Mouse (Mus musculus) stomach, embryonic 16.5 days (tissue): ENCODE data around the gene Acod1. TPM values are rescaled to one million over a fixed set of nuclear protein-coding genes. Genes with fewer than 3 reads are reported as not detected.

Experiments used
- ATAC-seq: fragments of 200-750 bp; cut with Nextera tagmentation; 2 replicates; pipeline ENCODE4 v1.8.0; 2017; ENCODE audit warnings: moderate number of reproducible peaks, moderate TSS enrichment; ENCODE audit not compliant: insufficient read depth, low FRiP score
- H3K27ac ChIP-seq: fragments of 300-500 bp; sonication (generic); 2 replicates; pipeline ENCODE4 v1.5.1; 2014; ENCODE audit warnings: low read length
- H3K27me3 ChIP-seq: fragments of 300-500 bp; sonication (generic); 2 replicates; pipeline ENCODE4 v1.6.1; 2014; ENCODE audit warnings: low read length, control low read depth, mixed read lengths; ENCODE audit not compliant: control insufficient read depth, insufficient read depth
- H3K36me3 ChIP-seq: fragments of 300-500 bp; sonication (generic); 2 replicates; pipeline ENCODE4 v1.6.1; 2014; ENCODE audit warnings: low read length; ENCODE audit not compliant: control insufficient read depth, insufficient read depth
- H3K4me1 ChIP-seq: fragments of 300-500 bp; sonication (generic); 2 replicates; pipeline ENCODE4 v1.6.1; 2014; ENCODE audit warnings: low read length, control low read depth, mixed read lengths; ENCODE audit not compliant: control insufficient read depth, insufficient read depth
- H3K4me2 ChIP-seq: fragments of 300-500 bp; sonication (generic); 2 replicates; pipeline ENCODE4 v1.6.1; 2014; ENCODE audit warnings: low read depth, low read length, mixed read lengths
- H3K4me3 ChIP-seq: fragments of 300-500 bp; sonication (generic); replicated peaks from 2 replicates; pipeline ENCODE4 v1.5.1; 2014; ENCODE audit warnings: mild to moderate bottlenecking, low read length
- H3K9ac ChIP-seq: fragments of 300-500 bp; sonication (generic); 2 replicates; pipeline ENCODE4 v1.6.1; 2014; ENCODE audit warnings: low read length
- H3K9me3 ChIP-seq: fragments of 300-500 bp; sonication (generic); replicated peaks from 2 replicates; pipeline ENCODE4 v1.6.1; 2016; ENCODE audit warnings: low read length, control low read depth; ENCODE audit not compliant: control insufficient read depth
- WGBS: fragments of 180-500 bp; shearing (Covaris S2); extraction: QIAGEN DNeasy Blood & Tissue Kit; methylation state at CpG from one replicate; pipeline ENCODE4 v1.1.7; 2014; 5-methylcytosine and 5-hydroxymethylcytosine counted together
- polyA plus RNA-seq: library from polyadenylated mRNA; unstranded; fragments of >200 nt; fragmentation: Nextera tagmentation; extraction: Ambion mirVana; gene quantifications from 2 replicates; pipeline ENCODE4 v1.2.1, GENCODE M21; 2015

The Acod1 gene
- polyA plus RNA-seq, 1 experiment from 2014 or later, result 0.08 TPM

GRCm38 (mm10) chr14:103078006-103078912, 31.5 kb downstream of the Acod1 start:
- Histone ChIP-seq H3K4me2 (no peak overlapping the region), H3K4me3 (no peak overlapping the region), H3K9me3 (no peaks in the 10 kb centered on the region), H3K27me3 (no peaks in the 10 kb centered on the region), H3K9ac (no peak overlapping the region), H3K36me3 (peaks cover 11% of the 10 kb centered on the region), H3K4me1 (no peaks in the 10 kb centered on the region), H3K27ac (no peak overlapping the region)
- WGBS, result 88% methylated on average over 16 of the region's 16 CpGs
- no peak for ATAC-seq

GRCm38 (mm10) chr14:103079209-103079977, 32.6 kb downstream of the Acod1 start:
- Histone ChIP-seq H3K4me1 (no peaks in the 10 kb centered on the region), H3K9ac (no peak overlapping the region), H3K9me3 (no peaks in the 10 kb centered on the region), H3K27ac (no peak overlapping the region), H3K4me3 (no peak overlapping the region), H3K4me2 (no peak overlapping the region), H3K36me3 (peaks cover 11% of the 10 kb centered on the region), H3K27me3 (no peaks in the 10 kb centered on the region)
- 82% methylated on average over 9 of the region's 9 CpGs for WGBS
- ATAC-seq, result 0 out of 2 replicates have a peak, but pooled peaks have one; percentile 21

GRCm38 (mm10) chr14:103085840-103086533, 39.2 kb downstream of the Acod1 start:
- no peak for ATAC-seq
- 35% methylated on average over 1 of the region's 1 CpGs for WGBS
- no peak overlapping the region for H3K27ac ChIP-seq
- H3K4me3 ChIP-seq, result no peak overlapping the region
- peaks cover 20% of the 10 kb centered on the region for H3K36me3 ChIP-seq
- no peaks in the 10 kb centered on the region for H3K27me3 ChIP-seq
- peaks cover 5% of the 10 kb centered on the region; the same call in 1 of the 2 replicates for H3K4me1 ChIP-seq
- no peak overlapping the region for H3K4me2 ChIP-seq
- H3K9me3 ChIP-seq, result no peaks in the 10 kb centered on the region
- H3K9ac ChIP-seq, result no peak overlapping the region

GRCm38 (mm10) chr14:103086671-103087324, 40.0 kb downstream of the Acod1 start:
- Histone ChIP-seq H3K9me3 (no peaks in the 10 kb centered on the region), H3K9ac (no peak overlapping the region), H3K27me3 (no peaks in the 10 kb centered on the region), H3K4me1 (peaks cover 5% of the 10 kb centered on the region), H3K4me2 (no peak overlapping the region), H3K4me3 (no peak overlapping the region), H3K36me3 (peaks cover 20% of the 10 kb centered on the region), H3K27ac (no peak overlapping the region)
- WGBS, result 88% methylated on average over 4 of the region's 4 CpGs
- ATAC-seq, result peak; percentile 60

- WGBS, result 63% methylated on average over 5 of the region's 5 CpGs
- H3K4me3 ChIP-seq, result no peak overlapping the region
Observed at GRCm38 (mm10) chr14:103087846-103088245, 41.1 kb downstream of the Acod1 start.

GRCm38 (mm10) chr14:103088624-103089023, 41.8 kb downstream of the Acod1 start:
- H3K27ac ChIP-seq, result no peak overlapping the region
- peaks cover 12% of the 10 kb centered on the region; the same call in 1 of the 2 replicates for H3K36me3 ChIP-seq
- no peak overlapping the region for H3K9ac ChIP-seq
- 0 out of 2 replicates have a peak, but pooled peaks have one; percentile 21 for ATAC-seq
- no peaks in the 10 kb centered on the region for H3K9me3 ChIP-seq
- 58% methylated on average over 6 of the region's 6 CpGs for whole genome bisulfite sequencing
- no peaks in the 10 kb centered on the region for H3K27me3 ChIP-seq
- no peak overlapping the region for H3K4me3 ChIP-seq
- peaks cover 5% of the 10 kb centered on the region for H3K4me1 ChIP-seq
- no peak overlapping the region for H3K4me2 ChIP-seq

More at GRCm38 (mm10) chr14:103087846-103088245, 41.1 kb downstream of the Acod1 start:
- ATAC-seq, result no peak
- no peak overlapping the region for H3K9ac ChIP-seq
- H3K4me2 ChIP-seq, result no peak overlapping the region
- no peak overlapping the region for H3K27ac ChIP-seq
- peaks cover 17% of the 10 kb centered on the region for H3K36me3 ChIP-seq
- H3K4me1 ChIP-seq, result peaks cover 5% of the 10 kb centered on the region
- H3K9me3 ChIP-seq, result no peaks in the 10 kb centered on the region
- no peaks in the 10 kb centered on the region for H3K27me3 ChIP-seq

- Histone ChIP-seq H3K36me3 (0 out of 2 replicates have a peak, but pooled peaks cover 5% of the 10 kb centered on the region), H3K27ac (no peak overlapping the region), H3K4me2 (no peak overlapping the region), H3K4me3 (no peak overlapping the region), H3K9me3 (no peaks in the 10 kb centered on the region), H3K9ac (no peak overlapping the region), H3K27me3 (no peaks in the 10 kb centered on the region), H3K4me1 (peaks cover 18% of the 10 kb centered on the region)
- WGBS, result 84% methylated on average over 3 of the region's 3 CpGs
- no peak for ATAC-seq
Observed at GRCm38 (mm10) chr14:103093236-103093635, 46.5 kb downstream of the Acod1 start.

GRCm38 (mm10) chr14:103093670-103094069, 46.9 kb downstream of the Acod1 start:
- 50% methylated on average over 4 of the region's 4 CpGs for WGBS
- H3K27me3 ChIP-seq, result no peaks in the 10 kb centered on the region
- H3K27ac ChIP-seq, result no peak overlapping the region
- no peak overlapping the region for H3K4me2 ChIP-seq
- H3K9me3 ChIP-seq, result no peaks in the 10 kb centered on the region
- H3K4me3 ChIP-seq, result no peak overlapping the region
- peaks cover 18% of the 10 kb centered on the region for H3K4me1 ChIP-seq
- ATAC-seq, result no peak
- H3K9ac ChIP-seq, result no peak overlapping the region
- 0 out of 2 replicates have a peak, but pooled peaks cover 5% of the 10 kb centered on the region for H3K36me3 ChIP-seq
